ENCODE assay signal across 8 mouse cellular contexts in genomic region chr11:67024867-67025477, GRCm38 (mm10). TPM values are rescaled to one million over a fixed set of nuclear protein-coding genes. Genes with fewer than 3 reads are reported as not detected.
DNase-seq lines count a peak whose midpoint lies in the region; ATAC-seq lines count a peak whose summit lies in the region.

Tmem220 (plus strand) TSS chr11:67025154.

- peak within 1 kb of the TSS; percentile 53 for H3K9ac ChIP-seq in hindbrain, embryonic 14.5 days

- peak; percentile 99 for DNase-seq in R1 (ENCODE audit: low read depth, low spot score)
- DNase-seq in cerebellum, postnatal 25 days: peak; percentile 89 to 96
- DNase-seq in frontal cortex, postnatal 25 days (ENCODE audit: low spot score in 2 of 2): peak; percentile 50 to 64
- peak; percentile 89 for DNase-seq in hindbrain, embryonic 14.5 days (ENCODE audit: low spot score)
- peak; percentile 84 for DNase-seq in layer of hippocampus, postnatal 36 days
- peak; percentile 94 for DNase-seq in lung, postnatal 36 days
- DNase-seq in retina, postnatal 1 day: peak; percentile 97
- DNase-seq in urinary bladder, adult 18-20 months (ENCODE audit: low spot score in 2 of 2): peak; percentile 89 to 92

- H3K27ac ChIP-seq in hindbrain, embryonic 14.5 days: no peak within 1 kb of the TSS

- peak within 1 kb of the TSS; percentile 56 for H3K4me2 ChIP-seq in hindbrain, embryonic 14.5 days (replicated peaks)

- H3K27me3 ChIP-seq in hindbrain, embryonic 14.5 days (ENCODE audit: control insufficient read depth, insufficient read depth, low read length): peaks cover 3% of the 10 kb centered on the region; the same call in 1 of the 2 replicates

- ATAC-seq in hindbrain, embryonic 14.5 days (ENCODE audit: low FRiP score): peak; percentile 95

- H3K36me3 ChIP-seq in hindbrain, embryonic 14.5 days (replicated peaks; ENCODE audit: control insufficient read depth, insufficient read depth): no peaks in the 10 kb centered on the region

- peaks cover 7% of the 10 kb centered on the region for H3K4me1 ChIP-seq in hindbrain, embryonic 14.5 days (replicated peaks; ENCODE audit: control insufficient read depth, insufficient read depth, low read length)

- under 1% methylated on average over 34 of the region's 35 CpGs for WGBS in hindbrain, embryonic 14.5 days

- no peaks in the 10 kb centered on the region for H3K9me3 ChIP-seq in hindbrain, embryonic 14.5 days (ENCODE audit: control insufficient read depth, low read length)

- peak within 1 kb of the TSS; percentile 35 for H3K4me3 ChIP-seq in hindbrain, embryonic 14.5 days (replicated peaks; ENCODE audit: low read length)

RNA-seq across cellular contexts. Expression of gene Tmem220, which starts in this region (rescaled TPM):
- polyA plus RNA-seq in hindbrain, embryonic 14.5 days (2014; fragmentation: Nextera tagmentation; extraction: Ambion mirVana): 0.59 and 1.1 TPM in 2 replicates
- under 1 TPM; 0.42 to 0.56 TPM for total RNA-seq in layer of hippocampus, postnatal 36 days (2021)

Comparison
In these comparisons a context has a peak if more than half of its experiments do, and no peak if none do; other contexts are left out.
1. Peak in DNase-seq in layer of hippocampus, postnatal 36 days; RNA of the gene not detected or under 1 TPM.